Mouse (Mus musculus) kidney, adult 2 months (tissue): Measurements from ENCODE around the gene Tenm3.

Source experiments
- CTCF ChIP-seq: fragments of 200-500 bp; conservative IDR thresholded peaks from 2 replicates; pipeline ENCODE4 v1.5.1; 2011; ENCODE audit warnings: low read depth, mild to moderate bottlenecking, control low read depth, low read length, moderate library complexity, mixed read lengths; ENCODE audit not compliant: insufficient read depth, insufficient read length
- POLR2A ChIP-seq: fragments of 200-500 bp; IDR thresholded peaks from one replicate; pipeline ENCODE4 v1.6.1; 2011; ENCODE audit warnings: low read depth, low read length, control low read depth

- TF ChIP-seq CTCF (peak; percentile 97), POLR2A (no peak)
These were observed 621.4 kb downstream of the Tenm3 start for GRCm38 (mm10) chr8:48222429-48222769.
